Mouse (Mus musculus): Measurements from ENCODE around the gene Nrgn.

DNA sequence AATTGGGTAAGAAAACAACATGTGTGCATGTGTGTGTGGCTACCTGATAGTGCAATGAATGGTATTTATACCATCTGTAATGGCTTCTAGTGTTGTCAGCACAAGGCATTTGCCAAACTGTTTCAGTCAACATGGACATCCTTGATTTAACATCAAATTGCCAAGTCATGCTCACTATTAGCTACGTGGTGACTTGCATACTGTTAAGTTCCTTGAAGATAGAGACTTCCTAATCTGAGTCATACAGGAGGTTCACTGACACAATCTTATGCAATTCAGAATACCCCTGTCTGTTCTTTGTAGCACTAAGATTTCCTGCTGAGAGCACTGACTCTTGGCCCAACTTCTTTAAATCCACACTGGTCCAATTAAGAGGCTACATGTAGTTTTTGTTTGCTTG is 35.2 kb downstream of the Nrgn start:
- no peak for TF ChIP-seq CTCF (IDR thresholded peaks at IDR 0.05; ENCODE audit: insufficient read depth, low read length)
- TF ChIP-seq POLR2A (IDR thresholded peaks at IDR 0.05; ENCODE audit: borderline replicate concordance, extremely low read depth, low read depth, low read length) = no peak

Measured in lung, adult 2 months (tissue).